Mouse (Mus musculus): ENCODE data around the gene Tmem19. TPM values are rescaled to one million over a fixed set of nuclear protein-coding genes. Genes with fewer than 3 reads are reported as not detected.

Gene Tmem19
- polyA plus RNA-seq, 1 experiment from 2014 or later, result 16.7 TPM

GRCm38 (mm10) chr10:115315473-115316171, 46.7 kb downstream of the Tmem19 start, which contains the start of gene Rab21:
Rab21 (minus strand) TSS chr10:115315594.
- H3K9me3 ChIP-seq (replicated peaks), result no peaks in the 10 kb centered on the region
- H3K4me3 ChIP-seq, result peak within 1 kb of the TSS; percentile 92
- no peaks in the 10 kb centered on the region for H3K27me3 ChIP-seq (replicated peaks)
- under 1% methylated on average over 41 of the region's 48 CpGs for WGBS (ENCODE audit: insufficient replicate concordance)
- peak; percentile 91 for ATAC-seq
- H3K4me1 ChIP-seq, result peaks cover 46% of the 10 kb centered on the region
- H3K36me3 ChIP-seq, result no peaks in the 10 kb centered on the region
- peak within 1 kb of the TSS; percentile 90 for H3K9ac ChIP-seq
- H3K4me2 ChIP-seq, result peak within 1 kb of the TSS; percentile 89
- H3K27ac ChIP-seq, result peak within 1 kb of the TSS; percentile 88

- no peaks in the 10 kb centered on the region for H3K27me3 ChIP-seq (replicated peaks)
- H3K4me2 ChIP-seq, result peak overlapping the region; percentile 89
- no peaks in the 10 kb centered on the region for H3K36me3 ChIP-seq
- no peaks in the 10 kb centered on the region for H3K9me3 ChIP-seq (replicated peaks)
- H3K4me1 ChIP-seq, result peaks cover 52% of the 10 kb centered on the region
- peak; percentile 77 for ATAC-seq
- WGBS (ENCODE audit: insufficient replicate concordance), result under 1% methylated on average over 70 of the region's 73 CpGs
- peak overlapping the region; percentile 92 for H3K4me3 ChIP-seq
- peak overlapping the region; percentile 90 for H3K9ac ChIP-seq
- H3K27ac ChIP-seq, result peak overlapping the region; percentile 88
These were observed 47.5 kb downstream of the Tmem19 start for GRCm38 (mm10) chr10:115314582-115315452.

- peaks cover 52% of the 10 kb centered on the region for H3K4me1 ChIP-seq
- no peaks in the 10 kb centered on the region for H3K9me3 ChIP-seq (replicated peaks)
- peak overlapping the region; percentile 92 for H3K4me3 ChIP-seq
- H3K36me3 ChIP-seq, result no peaks in the 10 kb centered on the region
- peak overlapping the region; percentile 89 for H3K4me2 ChIP-seq
- no peaks in the 10 kb centered on the region for H3K27me3 ChIP-seq (replicated peaks)
- no peak for ATAC-seq
- peak overlapping the region; percentile 90 for H3K9ac ChIP-seq
- WGBS (ENCODE audit: insufficient replicate concordance), result 10% methylated on average over 6 of the region's 6 CpGs
- peak overlapping the region; percentile 88; the same call in 1 of the 2 replicates for H3K27ac ChIP-seq
These were observed 48.1 kb downstream of the Tmem19 start for GRCm38 (mm10) chr10:115314287-115314581.

GRCm38 (mm10) chr10:115313641-115314286, 48.5 kb downstream of the Tmem19 start:
- peak overlapping the region; percentile 90 for H3K9ac ChIP-seq
- no peaks in the 10 kb centered on the region for H3K9me3 ChIP-seq (replicated peaks)
- no peaks in the 10 kb centered on the region for H3K36me3 ChIP-seq
- H3K4me3 ChIP-seq, result peak overlapping the region; percentile 92
- no peaks in the 10 kb centered on the region for H3K27me3 ChIP-seq (replicated peaks)
- peak overlapping the region; percentile 89 for H3K4me2 ChIP-seq
- 77% methylated on average over 14 of the region's 14 CpGs for WGBS (ENCODE audit: insufficient replicate concordance)
- H3K4me1 ChIP-seq, result peaks cover 52% of the 10 kb centered on the region
- ATAC-seq, result no peak
- no peak overlapping the region for H3K27ac ChIP-seq

GRCm38 (mm10) chr10:115312732-115313131, 49.6 kb downstream of the Tmem19 start:
- H3K9me3 ChIP-seq (replicated peaks), result no peaks in the 10 kb centered on the region
- no peak overlapping the region for H3K27ac ChIP-seq
- peaks cover 52% of the 10 kb centered on the region for H3K4me1 ChIP-seq
- H3K9ac ChIP-seq, result no peak overlapping the region
- no peak overlapping the region for H3K4me3 ChIP-seq
- peak overlapping the region; percentile 89; the same call in 1 of the 2 replicates for H3K4me2 ChIP-seq
- H3K27me3 ChIP-seq (replicated peaks), result no peaks in the 10 kb centered on the region
- 62% methylated on average over 3 of the region's 3 CpGs for WGBS (ENCODE audit: insufficient replicate concordance)
- H3K36me3 ChIP-seq, result no peaks in the 10 kb centered on the region
- ATAC-seq, result no peak

- Histone ChIP-seq H3K4me1 (peaks cover 52% of the 10 kb centered on the region), H3K27ac (no peak overlapping the region), H3K4me2 (no peak overlapping the region)
These were observed 50.1 kb downstream of the Tmem19 start for GRCm38 (mm10) chr10:115312194-115312593.

GRCm38 (mm10) chr10:115311263-115311965, 50.9 kb downstream of the Tmem19 start:
- no peak overlapping the region for H3K9ac ChIP-seq
- H3K4me1 ChIP-seq, result peaks cover 48% of the 10 kb centered on the region
- no peak overlapping the region for H3K4me3 ChIP-seq
- no peaks in the 10 kb centered on the region for H3K27me3 ChIP-seq (replicated peaks)
- no peak for ATAC-seq
- no peak overlapping the region for H3K4me2 ChIP-seq
- H3K9me3 ChIP-seq (replicated peaks), result no peaks in the 10 kb centered on the region
- no peak overlapping the region for H3K27ac ChIP-seq
- 70% methylated on average over 14 of the region's 14 CpGs for WGBS (ENCODE audit: insufficient replicate concordance)
- H3K36me3 ChIP-seq, result no peaks in the 10 kb centered on the region

More at GRCm38 (mm10) chr10:115312194-115312593, 50.1 kb downstream of the Tmem19 start:
- H3K9ac ChIP-seq, result no peak overlapping the region
- ATAC-seq, result no peak
- H3K36me3 ChIP-seq, result no peaks in the 10 kb centered on the region
- H3K27me3 ChIP-seq (replicated peaks), result no peaks in the 10 kb centered on the region
- no peak overlapping the region for H3K4me3 ChIP-seq
- 56% methylated on average over 5 of the region's 5 CpGs for WGBS (ENCODE audit: insufficient replicate concordance)
- no peaks in the 10 kb centered on the region for H3K9me3 ChIP-seq (replicated peaks)

- no peak overlapping the region for H3K9ac ChIP-seq
- H3K27me3 ChIP-seq (replicated peaks), result no peaks in the 10 kb centered on the region
- H3K36me3 ChIP-seq, result no peaks in the 10 kb centered on the region
- H3K4me3 ChIP-seq, result no peak overlapping the region
- peaks cover 40% of the 10 kb centered on the region for H3K4me1 ChIP-seq
- no peak for ATAC-seq
- no peak overlapping the region for H3K27ac ChIP-seq
- no peak overlapping the region for H3K4me2 ChIP-seq
- no peaks in the 10 kb centered on the region for H3K9me3 ChIP-seq (replicated peaks)
- 83% methylated on average over 4 of the region's 4 CpGs for WGBS (ENCODE audit: insufficient replicate concordance)
These were observed 53.1 kb downstream of the Tmem19 start for GRCm38 (mm10) chr10:115309191-115309590.

- Histone ChIP-seq H3K4me3 (no peak overlapping the region), H3K4me1 (peaks cover 22% of the 10 kb centered on the region), H3K27ac (no peak overlapping the region), H3K4me2 (no peak overlapping the region), H3K27me3 (replicated peaks) (no peaks in the 10 kb centered on the region), H3K9ac (no peak overlapping the region), H3K36me3 (peaks cover 12% of the 10 kb centered on the region), H3K9me3 (replicated peaks) (no peaks in the 10 kb centered on the region)
- no peak for ATAC-seq
- 79% methylated on average over 7 of the region's 7 CpGs for WGBS (ENCODE audit: insufficient replicate concordance)
These were observed 54.9 kb downstream of the Tmem19 start for GRCm38 (mm10) chr10:115307331-115307875.

GRCm38 (mm10) chr10:115298683-115299082, 63.6 kb downstream of the Tmem19 start:
- no peak overlapping the region for H3K4me3 ChIP-seq
- H3K9me3 ChIP-seq (replicated peaks), result no peaks in the 10 kb centered on the region
- ATAC-seq, result no peak
- WGBS (ENCODE audit: insufficient replicate concordance), result 80% methylated on average over 4 of the region's 4 CpGs
- no peaks in the 10 kb centered on the region for H3K4me1 ChIP-seq
- H3K27ac ChIP-seq, result no peak overlapping the region
- H3K36me3 ChIP-seq, result peaks cover 74% of the 10 kb centered on the region
- H3K4me2 ChIP-seq, result no peak overlapping the region
- H3K27me3 ChIP-seq (replicated peaks), result no peaks in the 10 kb centered on the region
- no peak overlapping the region for H3K9ac ChIP-seq

- no peak overlapping the region for H3K27ac ChIP-seq
- no peak overlapping the region for H3K9ac ChIP-seq
- ATAC-seq, result no peak
- H3K36me3 ChIP-seq, result peaks cover 79% of the 10 kb centered on the region
- WGBS (ENCODE audit: insufficient replicate concordance), result 88% methylated on average over 5 of the region's 5 CpGs
- no peaks in the 10 kb centered on the region for H3K4me1 ChIP-seq
- H3K4me3 ChIP-seq, result no peak overlapping the region
- no peaks in the 10 kb centered on the region for H3K27me3 ChIP-seq (replicated peaks)
- no peak overlapping the region for H3K4me2 ChIP-seq
- H3K9me3 ChIP-seq (replicated peaks), result no peaks in the 10 kb centered on the region
These were observed 64.7 kb downstream of the Tmem19 start for GRCm38 (mm10) chr10:115297582-115297981.

All from liver, embryonic 12.5 days (tissue).